ENCODE assay signal across 27 mouse cellular contexts in genomic region chr4:85363205-85363604, GRCm38 (mm10).
DNase-seq lines count a peak whose midpoint lies in the region; ATAC-seq and TF ChIP-seq lines count a peak whose summit lies in the region.
"Had no signal": no experiment of that assay in that cellular context is flagged by ENCODE, and none has a peak within 500 bp of the region (broad histone marks: within the 10 kb centered on the region; RNA-seq: fewer than 3 reads in every experiment).

No protein-coding gene starts in this region.

- no peaks in the 10 kb centered on the region for H3K27me3 ChIP-seq in embryonic facial prominence, embryonic 14.5 days (replicated peaks; ENCODE audit: control insufficient read depth, insufficient read depth, low read length)
- no peaks in the 10 kb centered on the region for H3K27me3 ChIP-seq in hindbrain, embryonic 16.5 days (replicated peaks; ENCODE audit: control insufficient read depth, insufficient read depth, low read length)
- H3K27me3 ChIP-seq in kidney, embryonic 16.5 days (ENCODE audit: insufficient read depth, low read length) = no peaks in the 10 kb centered on the region
- H3K27me3 ChIP-seq: heart, embryonic 12.5 days; kidney, embryonic 15.5 days; limb, embryonic 13.5 days; liver, embryonic 12.5 days; midbrain, embryonic 13.5 days; neural tube, embryonic 13.5 days had no signal

- 0 out of 2 replicates have a peak, but pooled peaks have one; percentile 62 for ATAC-seq in embryonic facial prominence, embryonic 14.5 days (ENCODE audit: low read depth)
- peak; percentile 60; the same call in 1 of the 2 replicates for ATAC-seq in hindbrain, embryonic 16.5 days
- no peak for ATAC-seq in kidney, embryonic 16.5 days (ENCODE audit: low FRiP score, low TSS enrichment)
- ATAC-seq: activated CD4-positive, CD25-positive, alpha-beta regulatory T cell, adult 4 months; forebrain, embryonic 14.5 days; intestine, postnatal 0 days; liver, embryonic 12.5 days; midbrain, embryonic 13.5 days had no signal

- WGBS in embryonic facial prominence, embryonic 14.5 days = 76% methylated on average over 4 of the region's 4 CpGs
- 73% methylated on average over 4 of the region's 4 CpGs for WGBS in hindbrain, embryonic 16.5 days
- WGBS in kidney, embryonic 16.5 days = 77% methylated on average over 4 of the region's 4 CpGs

- H3K9ac ChIP-seq in embryonic facial prominence, embryonic 14.5 days (ENCODE audit: low read depth, low read length) = no peak overlapping the region
- H3K9ac ChIP-seq in hindbrain, embryonic 16.5 days (ENCODE audit: low read depth, low read length) = no peak overlapping the region
- no peak overlapping the region for H3K9ac ChIP-seq in kidney, embryonic 16.5 days (replicated peaks; ENCODE audit: low read length)
- H3K9ac ChIP-seq: heart, embryonic 12.5 days; kidney, embryonic 15.5 days; limb, embryonic 13.5 days; liver, embryonic 12.5 days; midbrain, embryonic 13.5 days; neural tube, embryonic 13.5 days had no signal

- no peak for TF ChIP-seq POLR2A in cortical plate, adult 2 months (IDR thresholded peaks at IDR 0.05; ENCODE audit: extremely low read depth, insufficient read depth, low read length)

- peaks cover 4% of the 10 kb centered on the region; the same call in 1 of the 2 replicates for H3K4me1 ChIP-seq in cortical plate, adult 2 months (ENCODE audit: control insufficient read depth, insufficient read depth, low read length)
- no peaks in the 10 kb centered on the region for H3K4me1 ChIP-seq in embryonic facial prominence, embryonic 14.5 days (ENCODE audit: control insufficient read depth, insufficient read depth, low read length)
- H3K4me1 ChIP-seq in hindbrain, embryonic 16.5 days (ENCODE audit: control insufficient read depth, insufficient read depth, low read depth, low read length) = no peaks in the 10 kb centered on the region
- H3K4me1 ChIP-seq in kidney, embryonic 16.5 days (ENCODE audit: insufficient read depth, low read length) = no peaks in the 10 kb centered on the region
- H3K4me1 ChIP-seq: heart, embryonic 12.5 days; kidney, embryonic 15.5 days; limb, embryonic 13.5 days; liver, embryonic 12.5 days; midbrain, embryonic 13.5 days; neural tube, embryonic 13.5 days had no signal

- no peak for DNase-seq in layer of hippocampus, adult 2 months (ENCODE audit: low spot score in 2 of 2)
- no peak for DNase-seq in layer of hippocampus, adult 8-10 months (ENCODE audit: low spot score in 2 of 2)
- DNase-seq in embryonic facial prominence, embryonic 14.5 days (ENCODE audit: low spot score) = peak; percentile 15
- DNase-seq in gastrocnemius, postnatal 10 days = no peak
- DNase-seq: cerebellum, adult 18-20 months; gastrocnemius, adult 2 months; heart, adult 11 months; heart, postnatal 10 days; kidney, postnatal 4 days; lung, adult 18-20 months; lung, postnatal 10 days; right cerebral cortex, adult 18-20 months; right cerebral cortex, postnatal 4 days; thymus, adult 18-20 months; thymus, postnatal 36 days had no signal

- no peaks in the 10 kb centered on the region for H3K36me3 ChIP-seq in embryonic facial prominence, embryonic 14.5 days (ENCODE audit: control insufficient read depth, insufficient read depth, low read length)
- H3K36me3 ChIP-seq in hindbrain, embryonic 16.5 days (ENCODE audit: control insufficient read depth, insufficient read depth, low read length) = no peaks in the 10 kb centered on the region
- H3K36me3 ChIP-seq in kidney, embryonic 16.5 days (ENCODE audit: insufficient read depth, low read length) = no peaks in the 10 kb centered on the region
- H3K36me3 ChIP-seq: heart, embryonic 12.5 days; kidney, embryonic 15.5 days; limb, embryonic 13.5 days; liver, embryonic 12.5 days; midbrain, embryonic 13.5 days; neural tube, embryonic 13.5 days had no signal

- no peak overlapping the region for H3K4me3 ChIP-seq in layer of hippocampus, adult 2 months
- no peak overlapping the region for H3K4me3 ChIP-seq in cortical plate, adult 2 months (ENCODE audit: insufficient read depth, low read length)
- no peak overlapping the region for H3K4me3 ChIP-seq in embryonic facial prominence, embryonic 14.5 days (ENCODE audit: low read depth, low read length)
- no peak overlapping the region for H3K4me3 ChIP-seq in hindbrain, embryonic 16.5 days (ENCODE audit: low read length)
- H3K4me3 ChIP-seq in kidney, embryonic 16.5 days (ENCODE audit: low read length) = no peak overlapping the region
- H3K4me3 ChIP-seq: gastrocnemius, adult 2 months; heart, embryonic 12.5 days; kidney, embryonic 15.5 days; limb, embryonic 13.5 days; liver, embryonic 12.5 days; midbrain, embryonic 13.5 days; neural tube, embryonic 13.5 days had no signal

- H3K27ac ChIP-seq in layer of hippocampus, adult 2 months = peak overlapping the region; percentile 14; the same call in 1 of the 2 replicates
- H3K27ac ChIP-seq in cortical plate, adult 2 months (ENCODE audit: insufficient read depth, low read length) = peak overlapping the region; percentile 73; the same call in 1 of the 2 replicates
- H3K27ac ChIP-seq in embryonic facial prominence, embryonic 14.5 days (replicated peaks; ENCODE audit: low read depth, low read length) = no peak overlapping the region
- H3K27ac ChIP-seq in hindbrain, embryonic 16.5 days (ENCODE audit: low read depth, low read length) = no peak overlapping the region
- H3K27ac ChIP-seq in kidney, embryonic 16.5 days (ENCODE audit: low read length) = no peak overlapping the region
- H3K27ac ChIP-seq: gastrocnemius, adult 2 months; kidney, embryonic 15.5 days; limb, embryonic 13.5 days; liver, embryonic 12.5 days; midbrain, embryonic 13.5 days; neural tube, embryonic 13.5 days had no signal

- H3K9me3 ChIP-seq in embryonic facial prominence, embryonic 14.5 days (ENCODE audit: control insufficient read depth, low read length) = no peaks in the 10 kb centered on the region
- H3K9me3 ChIP-seq in hindbrain, embryonic 16.5 days (ENCODE audit: control insufficient read depth, low read length) = no peaks in the 10 kb centered on the region
- no peaks in the 10 kb centered on the region for H3K9me3 ChIP-seq in kidney, embryonic 16.5 days (ENCODE audit: low read length)
- H3K9me3 ChIP-seq: kidney, embryonic 15.5 days; limb, embryonic 13.5 days; liver, embryonic 12.5 days; midbrain, embryonic 13.5 days; neural tube, embryonic 13.5 days had no signal

- TF ChIP-seq CTCF in layer of hippocampus, adult 2 months (conservative IDR thresholded peaks at IDR 0.05) = no peak
- TF ChIP-seq CTCF in cortical plate, adult 2 months (IDR thresholded peaks at IDR 0.05; ENCODE audit: extremely low read depth, insufficient read depth, low read length) = no peak

- no peak overlapping the region for H3K4me2 ChIP-seq in embryonic facial prominence, embryonic 14.5 days (ENCODE audit: low read depth, low read length)
- no peak overlapping the region for H3K4me2 ChIP-seq in hindbrain, embryonic 16.5 days (ENCODE audit: low read length)
- no peak overlapping the region for H3K4me2 ChIP-seq in kidney, embryonic 16.5 days (replicated peaks; ENCODE audit: low read depth, low read length)
- H3K4me2 ChIP-seq: heart, embryonic 12.5 days; kidney, embryonic 15.5 days; limb, embryonic 13.5 days; liver, embryonic 12.5 days; midbrain, embryonic 13.5 days; neural tube, embryonic 13.5 days had no signal

Comparison
In these comparisons a context has a peak if more than half of its experiments do, and no peak if none do; other contexts are left out.
1. H3K27ac ChIP-seq: peak in layer of hippocampus, adult 2 months (single experiment) and cortical plate, adult 2 months (single experiment); none in embryonic facial prominence, embryonic 14.5 days (single experiment), hindbrain, embryonic 16.5 days (single experiment) and kidney, embryonic 16.5 days (single experiment).